Mouse (Mus musculus): Measurements from ENCODE around the gene Dvl3. TPM values are rescaled to one million over a fixed set of nuclear protein-coding genes. Genes with fewer than 3 reads are reported as not detected.

Gene Dvl3
- total RNA-seq, 4 experiments from 2014 or later = 50.6 to 55.9 (median 54.9) TPM

GRCm38 (mm10) chr16:20539649-20540048 lies 22.9 kb downstream of the Dvl3 start:
- no peak for DNase-seq (ENCODE audit: low spot score in 2 of 2)

DNA sequence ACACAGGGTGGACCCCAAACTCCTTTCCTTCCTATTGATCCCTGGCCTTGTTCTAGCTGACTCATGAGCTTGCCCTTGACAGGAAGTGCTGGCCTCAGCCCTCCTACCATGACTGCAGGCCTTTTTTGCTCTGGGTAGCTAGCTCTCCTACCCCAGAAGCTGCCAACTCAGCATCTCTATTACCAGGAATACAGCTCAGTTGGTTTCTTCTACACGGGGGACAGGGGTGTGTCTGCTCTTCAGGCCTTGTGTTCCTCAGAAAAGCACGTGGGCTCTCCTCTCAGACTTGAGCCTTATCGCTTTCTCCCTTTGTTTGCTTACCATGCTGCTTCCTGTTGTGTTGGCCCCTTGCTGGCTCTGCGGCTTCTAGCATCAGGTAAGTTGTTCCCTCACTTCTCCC lies 23.7 kb downstream of the Dvl3 start:
- DNase-seq (ENCODE audit: low spot score in 2 of 2) = no peak

DNA sequence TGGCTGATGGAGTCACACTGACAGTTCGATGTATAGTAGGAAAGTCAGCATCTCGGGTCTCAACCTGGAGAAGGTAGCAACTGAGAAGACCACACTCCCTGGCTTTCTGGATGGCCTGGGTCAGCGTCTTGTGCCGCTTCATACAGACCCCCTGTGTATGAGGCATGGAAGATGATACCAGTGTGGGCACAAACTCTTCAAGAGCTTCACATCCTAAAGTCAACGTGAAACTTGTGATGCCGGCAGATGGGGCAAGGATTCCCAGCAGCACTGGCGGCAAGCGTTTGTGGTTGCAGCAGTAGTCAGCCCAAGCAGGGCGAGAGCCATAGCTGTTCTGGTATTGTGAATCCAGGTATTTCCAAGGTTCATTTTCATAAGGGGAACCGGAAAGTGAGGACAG lies 28.9 kb downstream of the Dvl3 start:
- no peak for DNase-seq (ENCODE audit: low spot score in 2 of 2)

- no peak for DNase-seq (ENCODE audit: low spot score in 2 of 2)
These were observed 30.6 kb downstream of the Dvl3 start for GRCm38 (mm10) chr16:20547423-20547822.

DNA sequence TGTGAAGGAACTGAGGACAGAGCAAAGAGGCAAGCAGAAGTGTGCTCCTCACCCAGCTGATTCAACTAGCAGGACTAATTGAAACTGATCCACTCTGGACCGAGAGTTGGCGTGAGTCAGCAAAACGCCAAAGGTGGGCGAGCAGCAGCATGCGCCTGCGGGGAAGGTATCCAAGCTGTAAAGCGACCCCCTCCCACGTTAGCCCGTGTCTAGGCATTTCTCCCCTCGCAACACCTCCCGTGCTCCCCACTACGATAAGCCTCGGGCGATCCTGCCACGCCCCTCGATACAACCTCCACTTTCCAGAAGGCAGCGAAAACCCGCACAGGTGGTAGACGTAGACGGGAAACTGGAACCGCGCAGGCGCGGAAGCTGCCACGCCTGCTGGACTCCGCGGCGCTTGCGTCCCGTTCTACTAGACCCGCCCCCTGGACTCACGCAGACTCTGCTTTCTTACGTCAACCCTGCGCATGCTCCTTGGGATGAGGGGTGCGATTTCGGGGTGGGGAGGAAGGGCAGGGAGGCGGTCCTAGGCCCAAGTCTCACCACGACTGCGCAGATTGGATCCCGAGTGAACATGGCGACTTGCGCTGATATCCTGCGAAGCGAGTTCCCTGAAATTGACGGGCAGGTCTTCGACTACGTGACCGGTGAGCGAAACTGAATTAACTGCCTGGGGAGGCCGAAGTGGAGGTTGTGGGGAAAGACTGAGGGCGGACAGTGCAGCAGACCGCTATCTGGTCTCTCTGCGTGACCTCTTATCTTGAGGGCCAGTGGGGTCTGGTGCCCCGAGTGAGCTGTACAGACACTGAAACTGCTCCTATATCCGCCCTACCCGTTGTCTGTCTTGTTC lies 31.5 kb downstream of the Dvl3 start, which contains the start of gene Abcf3:
Gene Abcf3, plus strand, starts transcription at position 482 of the 853 bp plus-strand sequence.
- DNase-seq (ENCODE audit: low spot score in 2 of 2) = peak; percentile 84 to 99

DNA sequence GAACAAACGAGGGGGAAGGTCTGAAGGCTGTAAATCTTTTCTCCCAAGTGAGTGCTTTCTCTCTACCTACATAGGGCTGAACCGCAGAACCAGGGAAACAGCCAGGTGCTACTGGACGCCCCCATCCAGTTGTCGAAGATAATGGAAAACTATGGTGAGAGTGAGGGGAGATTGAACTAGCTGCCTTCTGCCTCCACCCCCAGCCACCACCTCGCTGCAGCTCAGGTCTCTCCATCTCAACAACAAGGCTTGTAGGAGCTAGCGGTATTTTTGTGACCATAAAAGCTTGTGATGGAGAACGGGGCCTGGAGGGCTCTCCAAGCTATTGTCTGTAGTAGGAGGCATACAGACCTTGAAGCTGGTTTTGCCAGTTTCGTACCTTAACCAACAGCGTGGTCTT lies 32.4 kb downstream of the Dvl3 start:
- no peak for DNase-seq (ENCODE audit: low spot score in 2 of 2)

GRCm38 (mm10) chr16:20551691-20552090 lies 34.9 kb downstream of the Dvl3 start:
- no peak for DNase-seq (ENCODE audit: low spot score in 2 of 2)

- no peak for DNase-seq (ENCODE audit: low spot score in 2 of 2)
These were observed 35.8 kb downstream of the Dvl3 start for GRCm38 (mm10) chr16:20552594-20552993.

- no peak for DNase-seq (ENCODE audit: low spot score in 2 of 2)
These were observed 38.2 kb downstream of the Dvl3 start for GRCm38 (mm10) chr16:20555000-20555399.

- DNase-seq (ENCODE audit: low spot score in 2 of 2) = no peak
These were observed 40.6 kb downstream of the Dvl3 start for GRCm38 (mm10) chr16:20557381-20557780.

GRCm38 (mm10) chr16:20565075-20565474 lies 48.3 kb downstream of the Dvl3 start:
- DNase-seq (ENCODE audit: low spot score in 2 of 2) = no peak

Other genes with a start within 250 kb of the Dvl3 start
- gene Parl, start 214.6 kb upstream of the Dvl3 start, total RNA-seq (2022) = 10 to 100 TPM; 58.4 to 67.2 (median 65.8) TPM
- gene Cyp2ab1, start 191.6 kb upstream of the Dvl3 start, total RNA-seq (2022) = not detected
- 100 to 1,000 TPM; 189 to 219 (median 203) TPM for gene Abcc5, start 90.6 kb upstream of the Dvl3 start, total RNA-seq (2022)
- gene Eif2b5, start 18.2 kb upstream of the Dvl3 start, total RNA-seq (2022) = 10 to 100 TPM; 57.3 to 62.6 (median 59.3) TPM
- gene Ap2m1, start 18.5 kb downstream of the Dvl3 start, total RNA-seq (2022) = 100 to 1,000 TPM; 794 to 854 (median 817) TPM
- 100 to 1,000 TPM; 102 to 130 (median 119) TPM for gene Abcf3, start 31.6 kb downstream of the Dvl3 start, total RNA-seq (2022)
- 10 to 100 TPM; 51.3 to 65.5 (median 57.9) TPM for gene Vwa5b2, start 72.5 kb downstream of the Dvl3 start, total RNA-seq (2022)
- gene Eef1akmt4, start 94.6 kb downstream of the Dvl3 start, total RNA-seq (2022) = 1 to 10 TPM; 1.1 to 2.3 (median 1.7) TPM
- under 1 TPM in 2 of 4 experiments, not detected in 2; 0.42 to 0.73 TPM for gene Gm49333, start 94.6 kb downstream of the Dvl3 start, total RNA-seq (2022)
- 10 to 100 TPM in 3 of 4 experiments, 1 to 10 TPM in 1; 8.1 to 15.5 (median 12.3) TPM for gene Alg3, start 94.8 kb downstream of the Dvl3 start, total RNA-seq (2022)
- gene Camk2n2, start 104.3 kb downstream of the Dvl3 start, total RNA-seq (2022) = 100 to 1,000 TPM; 145 to 169 (median 150) TPM
- 10 to 100 TPM; 28.2 to 33.5 (median 30.5) TPM for gene Ece2, start 112.8 kb downstream of the Dvl3 start, total RNA-seq (2022)
- 100 to 1,000 TPM; 222 to 245 (median 230) TPM for gene Psmd2, start 134.7 kb downstream of the Dvl3 start, total RNA-seq (2022)
- gene Eif4g1, start 151.3 kb downstream of the Dvl3 start, total RNA-seq (2022) = 100 to 1,000 TPM; 253 to 267 (median 263) TPM
- 100 to 1,000 TPM; 271 to 291 (median 283) TPM for gene Fam131a, start 176.3 kb downstream of the Dvl3 start, total RNA-seq (2022)
- 10 to 100 TPM; 19.6 to 26.6 (median 21.2) TPM for gene Polr2h, start 200.7 kb downstream of the Dvl3 start, total RNA-seq (2022)
- gene Clcn2, start 200.8 kb downstream of the Dvl3 start, total RNA-seq (2022) = 10 to 100 TPM; 63.2 to 75.5 (median 71.9) TPM
- gene Chrd, start 216.1 kb downstream of the Dvl3 start, total RNA-seq (2022) = 10 to 100 TPM; 26.7 to 42.0 (median 32.0) TPM
- gene Thpo, start 217.5 kb downstream of the Dvl3 start, total RNA-seq (2022) = 1 to 10 TPM; 5.2 to 7.2 (median 5.8) TPM